Mouse (Mus musculus): ENCODE data around the gene Tenm2.
A peak's percentile ranks its signal among the peaks of the same experiment; 100 is the strongest.

- TF ChIP-seq CTCF (IDR thresholded peaks at IDR 0.05; ENCODE audit: low read depth) (peak; percentile 55), EP300 (IDR thresholded peaks at IDR 0.05; ENCODE audit: low read depth) (no peak)
Observed at GRCm38 (mm10) chr11:36490085-36490484, 745.7 kb downstream of the Tenm2 start.
